Mouse (Mus musculus): ENCODE measurements around the gene Brca1. TPM values are rescaled to one million over a fixed set of nuclear protein-coding genes. Genes with fewer than 3 reads are reported as not detected.
A peak's percentile ranks its signal among the peaks of the same experiment; 100 is the strongest.
"Not testable (repeated sequence)": the region's sequence is repeated elsewhere in the genome, so short reads cannot be mapped to it uniquely, and the experiment has no call there.

Gene Brca1
- total RNA-seq, 2 experiments from 2014 or later, result 0.31 to 0.57 TPM

- DNase-seq, result no peak
- intact Hi-C loops (cut with DNase I), result loop anchor here (5.0 kb wide), 1 partner anchor 75 kb away; no protein-coding TSS in a partner anchor
These were observed 79.4 kb downstream of the Brca1 start for GRCm38 (mm10) chr11:101472336-101472735.

GRCm38 (mm10) chr11:101471926-101472325 is 79.8 kb downstream of the Brca1 start:
- intact Hi-C loops (cut with DNase I), result loop anchor here (5.0 kb wide), 1 partner anchor 75 kb away; no protein-coding TSS in a partner anchor
- no peak for DNase-seq

GRCm38 (mm10) chr11:101470206-101470605 is 81.5 kb downstream of the Brca1 start:
- no peak for DNase-seq
- intact Hi-C loops (cut with DNase I), result loop anchor here (5.0 kb wide), 1 partner anchor 77 kb away; no protein-coding TSS in a partner anchor

GRCm38 (mm10) chr11:101469155-101469554 is 82.6 kb downstream of the Brca1 start:
- intact Hi-C loops (cut with DNase I), result no loop called here
- no peak for DNase-seq

GRCm38 (mm10) chr11:101468731-101469130 is 83.0 kb downstream of the Brca1 start:
- intact Hi-C loops (cut with DNase I), result no loop called here
- no peak for DNase-seq

- intact Hi-C loops (cut with DNase I), result no loop called here
- DNase-seq, result peak in 1 of 2 experiments; percentile 13
These were observed 83.5 kb downstream of the Brca1 start for GRCm38 (mm10) chr11:101468263-101468688.

- peak; percentile 54 to 56 for DNase-seq
- intact Hi-C loops (cut with DNase I), result no loop called here
These were observed 84.1 kb downstream of the Brca1 start for GRCm38 (mm10) chr11:101467477-101468262.

- DNase-seq; intact Hi-C loops (cut with DNase I): not testable (repeated sequence)
These were observed 85.2 kb downstream of the Brca1 start for GRCm38 (mm10) chr11:101466552-101466950.

GRCm38 (mm10) chr11:101465869-101466551 is 85.7 kb downstream of the Brca1 start, which contains the start of gene Vat1:
TSS of gene Vat1 (minus strand) at chr11:101466230.
- intact Hi-C loops (cut with DNase I), result no loop called here
- DNase-seq, result peak; percentile 65 to 66

- intact Hi-C loops (cut with DNase I), result no loop called here
- DNase-seq, result peak; percentile 73 to 74
These were observed 86.5 kb downstream of the Brca1 start for GRCm38 (mm10) chr11:101465101-101465868.

- DNase-seq, result no peak
- intact Hi-C loops (cut with DNase I), result no loop called here
These were observed 87.3 kb downstream of the Brca1 start, which contains the start of gene Rnd2 for GRCm38 (mm10) chr11:101464211-101465100. TSS of gene Rnd2 (plus strand) at chr11:101464999.

- DNase-seq, result no peak
- intact Hi-C loops (cut with DNase I), result no loop called here
These were observed 88.9 kb downstream of the Brca1 start for GRCm38 (mm10) chr11:101462583-101463440.

GRCm38 (mm10) chr11:101462141-101462540 is 89.6 kb downstream of the Brca1 start:
- intact Hi-C loops (cut with DNase I), result no loop called here
- DNase-seq, result no peak

GRCm38 (mm10) chr11:101460321-101460720 is 91.4 kb downstream of the Brca1 start:
- intact Hi-C loops (cut with DNase I), result no loop called here

GRCm38 (mm10) chr11:101459716-101460115 is 92.0 kb downstream of the Brca1 start:
- no peak for DNase-seq
- intact Hi-C loops (cut with DNase I), result no loop called here

More at GRCm38 (mm10) chr11:101460321-101460720, 91.4 kb downstream of the Brca1 start:
- no peak for DNase-seq

GRCm38 (mm10) chr11:101458217-101458616 is 93.5 kb downstream of the Brca1 start:
- intact Hi-C loops (cut with DNase I), result no loop called here
- no peak for DNase-seq

- no peak for DNase-seq
- intact Hi-C loops (cut with DNase I), result no loop called here
These were observed 94.1 kb downstream of the Brca1 start for GRCm38 (mm10) chr11:101457631-101458030.

GRCm38 (mm10) chr11:101455627-101456026 is 96.1 kb downstream of the Brca1 start:
- no peak for DNase-seq
- intact Hi-C loops (cut with DNase I), result no loop called here

GRCm38 (mm10) chr11:101454702-101455101 is 97.1 kb downstream of the Brca1 start:
- intact Hi-C loops (cut with DNase I), result no loop called here

More at GRCm38 (mm10) chr11:101454702-101455101, 97.1 kb downstream of the Brca1 start:
- DNase-seq, result no peak
